Mouse (Mus musculus) embryo, embryonic 10 days (tissue): ENCODE measurements at regions not wholly inside any gene's neighbourhood (a gene's known extent, or its start where the extent isn't known, plus 50 kb on each side); places are given as distances from the start of the nearest gene placed in this dataset.
"Not testable (repeated sequence)": the region's sequence is repeated elsewhere in the genome, so short reads cannot be mapped to it uniquely, and the experiment has no call there.

Experiments
- DNase-seq: peaks from one replicate; pipeline ENCODE4 v3.0.0-alpha.2; 2015; ENCODE audit warnings: low spot score

DNA sequence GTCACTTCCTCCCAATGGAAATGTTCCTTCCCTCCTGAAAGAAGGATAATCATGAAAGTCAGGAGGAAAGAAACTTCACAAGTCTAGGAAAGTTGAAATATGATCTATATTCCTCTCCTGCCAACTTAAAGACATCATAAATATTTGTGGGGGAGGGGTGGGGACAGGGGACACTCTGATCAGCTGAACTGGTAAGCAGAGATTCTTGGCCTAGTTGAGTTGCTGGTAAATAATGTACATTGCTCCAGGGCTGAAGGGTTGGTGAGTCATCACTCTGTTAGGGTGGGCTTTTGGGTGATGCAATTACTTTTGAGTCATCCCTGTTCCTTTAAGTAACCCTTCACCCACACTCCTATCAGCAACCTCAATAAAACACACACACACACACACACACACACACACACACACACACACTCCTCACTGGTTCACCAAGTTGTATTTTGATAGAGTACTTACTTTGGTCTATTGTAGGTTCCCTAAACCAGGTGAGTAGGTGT, 56.0 kb downstream of the Ccdc71l start:
- DNase-seq = no peak

- DNase-seq = no peak
These were observed 56.6 kb downstream of the Ccdc71l start for GRCm38 (mm10) chr12:32435126-32435525.

DNA sequence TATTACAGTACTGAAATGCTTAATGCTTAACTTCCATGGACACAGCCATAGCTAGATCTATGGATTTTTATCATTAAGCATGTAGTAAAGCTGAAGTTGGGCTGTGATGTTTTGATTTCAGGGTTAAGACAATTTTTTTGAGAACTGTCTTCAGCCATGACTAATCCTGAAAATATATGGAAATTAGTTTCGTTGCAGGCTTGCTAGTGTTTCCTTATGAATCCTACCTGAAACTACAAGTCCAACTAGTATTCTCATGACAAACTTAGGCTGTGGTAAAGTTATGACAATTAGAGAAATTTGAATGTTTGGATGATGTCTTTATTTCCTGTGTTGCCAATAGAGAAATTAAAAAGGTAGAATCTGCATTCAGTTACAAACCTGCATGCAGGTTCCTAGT, 59.7 kb downstream of the Ccdc71l start:
- DNase-seq = no peak

GRCm38 (mm10) chr12:32444770-32445169, 66.3 kb downstream of the Ccdc71l start:
- no peak for DNase-seq

DNA sequence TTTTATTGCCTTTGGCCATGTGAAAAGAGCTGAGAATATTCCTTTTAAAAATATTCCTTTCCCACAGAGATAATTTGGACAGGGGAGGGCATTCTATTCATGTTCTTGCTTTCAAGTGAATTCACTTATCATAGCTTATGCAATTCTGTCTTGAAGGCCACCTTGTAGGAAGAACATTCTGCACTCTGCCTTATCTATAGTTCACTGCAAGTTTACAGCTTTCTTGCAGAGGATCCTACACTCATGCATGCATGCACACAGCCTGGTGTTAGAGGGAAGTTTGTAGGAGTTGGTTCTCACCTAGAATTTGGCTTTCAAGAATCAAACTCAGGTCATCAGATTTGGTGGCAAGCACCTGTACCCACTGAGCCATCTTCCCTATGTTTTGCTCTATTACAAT, 67.4 kb downstream of the Ccdc71l start:
- DNase-seq = no peak

GRCm38 (mm10) chr12:32449373-32449772, 70.9 kb downstream of the Ccdc71l start:
- no peak for DNase-seq

DNA sequence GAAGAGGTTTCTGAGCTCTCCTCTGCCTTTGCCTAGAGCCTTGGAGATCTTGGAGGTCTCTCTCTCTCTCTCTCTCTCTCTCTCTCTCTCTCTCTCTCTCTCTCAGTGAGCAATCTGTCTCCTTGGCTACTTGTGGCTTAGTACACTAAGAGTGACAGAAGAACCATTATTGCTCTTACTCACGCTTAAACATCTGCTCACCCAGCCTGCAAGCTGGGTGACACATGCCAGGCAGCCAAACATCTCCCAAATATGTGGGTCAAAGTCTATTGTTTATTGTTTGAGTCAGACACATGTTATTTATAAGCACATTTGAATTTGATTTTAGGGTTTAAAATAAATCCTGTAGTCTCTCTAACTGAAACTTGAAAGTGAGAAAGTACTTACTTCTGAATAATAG, 72.7 kb downstream of the Ccdc71l start:
- DNase-seq = no peak

DNA sequence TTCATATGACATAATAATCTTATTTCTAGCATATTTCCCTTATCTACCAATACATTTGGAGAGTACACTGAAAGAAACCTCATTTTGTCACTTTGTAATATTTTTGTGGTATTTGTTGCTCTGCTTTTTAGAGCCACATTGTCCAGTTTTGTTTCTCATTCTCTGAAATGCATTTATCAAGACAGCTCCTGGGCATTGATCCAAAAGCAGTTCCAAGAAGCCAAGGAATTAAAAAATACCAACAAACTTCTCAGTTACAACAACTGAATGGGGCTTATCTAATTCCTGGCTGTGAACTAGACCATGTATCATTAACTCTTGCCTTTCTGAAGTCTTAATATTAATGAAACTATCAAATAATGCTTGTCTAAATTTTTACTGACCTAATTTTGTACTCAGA, 76.3 kb downstream of the Ccdc71l start:
- no peak for DNase-seq

- DNase-seq = not testable (repeated sequence)
These were observed 76.7 kb downstream of the Ccdc71l start for GRCm38 (mm10) chr12:32455231-32455630.

GRCm38 (mm10) chr12:32455913-32456312, 77.4 kb downstream of the Ccdc71l start:
- DNase-seq = no peak

GRCm38 (mm10) chr12:32456796-32457195, 78.3 kb downstream of the Ccdc71l start:
- no peak for DNase-seq

GRCm38 (mm10) chr12:32458386-32458785, 79.9 kb downstream of the Ccdc71l start:
- no peak for DNase-seq

DNA sequence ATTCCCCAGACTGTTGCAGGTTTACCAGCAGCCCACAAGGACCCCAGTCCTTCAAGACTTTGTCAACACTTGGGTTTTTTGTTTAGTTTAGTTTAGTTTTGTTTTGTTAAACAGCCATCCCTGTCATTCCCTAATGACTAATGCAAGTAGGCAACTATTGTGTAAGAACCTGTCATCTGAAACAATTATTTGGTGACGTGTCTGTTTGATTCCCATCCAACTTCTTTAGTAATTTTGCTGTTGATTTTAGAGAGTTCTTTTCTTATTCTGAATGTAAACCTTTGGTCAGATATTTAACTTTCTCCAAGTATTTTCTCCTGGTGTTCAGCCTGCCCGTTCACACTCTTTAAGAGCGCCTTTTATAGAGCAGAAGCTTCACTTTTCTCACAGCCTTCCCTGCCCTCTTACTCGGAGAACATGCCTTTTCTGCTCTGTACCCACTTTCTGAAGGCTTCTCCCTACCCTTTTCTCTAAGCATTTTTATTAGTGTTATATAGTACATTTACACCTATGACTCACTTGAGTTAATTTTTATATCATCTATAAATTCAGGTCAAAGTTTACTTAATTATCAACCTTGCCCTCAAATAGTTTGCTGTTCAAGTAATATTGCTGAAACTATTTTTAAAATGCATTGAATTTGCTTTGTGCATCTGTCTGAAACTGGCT, 82.0 kb downstream of the Ccdc71l start:
- DNase-seq = no peak

- no peak for DNase-seq
These were observed 86.9 kb downstream of the Ccdc71l start for GRCm38 (mm10) chr12:32465371-32465770.

GRCm38 (mm10) chr12:32469863-32470262, 91.4 kb downstream of the Ccdc71l start:
- DNase-seq = no peak

DNA sequence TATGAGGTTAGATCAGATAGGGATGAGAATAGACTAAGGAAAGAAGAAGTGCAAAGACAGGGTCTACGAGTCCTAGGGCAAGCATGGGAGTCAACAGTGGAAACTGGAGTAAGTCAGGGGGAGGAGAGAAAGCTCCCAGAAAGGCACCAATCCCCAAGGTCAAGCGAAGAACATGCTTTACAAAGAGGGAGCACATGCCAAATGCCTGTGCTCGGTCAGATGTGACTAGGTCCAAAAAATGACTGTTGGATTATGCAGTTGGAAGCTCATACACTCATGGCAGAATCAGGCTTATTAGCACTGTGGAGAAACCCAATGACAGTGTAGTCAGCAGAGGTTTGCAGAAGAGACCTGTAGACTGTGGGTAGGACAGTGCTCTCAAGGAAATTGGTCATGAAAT, 100.9 kb downstream of the Ccdc71l start:
- no peak for DNase-seq

GRCm38 (mm10) chr12:32480268-32480667, 101.8 kb downstream of the Ccdc71l start:
- DNase-seq = no peak

GRCm38 (mm10) chr12:32481051-32481450, 102.5 kb downstream of the Ccdc71l start:
- no peak for DNase-seq

- DNase-seq = no peak
These were observed 103.8 kb downstream of the Ccdc71l start for GRCm38 (mm10) chr12:32482343-32482742.

- DNase-seq = no peak
These were observed 104.3 kb downstream of the Ccdc71l start for GRCm38 (mm10) chr12:32482777-32483176.

- no peak for DNase-seq
These were observed 107.7 kb downstream of the Ccdc71l start for GRCm38 (mm10) chr12:32486246-32486645.

DNA sequence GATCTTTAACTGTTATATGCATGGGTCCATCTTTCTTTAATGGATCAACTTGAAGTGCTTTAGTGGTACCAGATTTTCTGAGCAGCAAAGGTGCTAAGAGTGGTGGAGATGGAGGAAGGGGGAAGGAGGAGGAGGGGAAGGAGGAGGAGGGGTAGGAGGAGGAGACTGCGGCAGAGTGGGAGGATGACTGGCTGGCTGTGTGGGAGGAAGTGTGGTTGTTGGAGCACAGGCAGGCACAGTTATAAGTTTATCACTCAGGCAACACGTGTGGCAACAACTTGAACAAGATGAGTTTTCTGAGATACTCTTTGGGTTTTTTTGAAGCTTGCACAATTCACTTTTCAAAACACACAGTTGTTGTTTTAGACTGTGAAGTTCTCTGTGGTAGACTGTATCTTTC, 108.2 kb downstream of the Ccdc71l start:
- DNase-seq = no peak

DNA sequence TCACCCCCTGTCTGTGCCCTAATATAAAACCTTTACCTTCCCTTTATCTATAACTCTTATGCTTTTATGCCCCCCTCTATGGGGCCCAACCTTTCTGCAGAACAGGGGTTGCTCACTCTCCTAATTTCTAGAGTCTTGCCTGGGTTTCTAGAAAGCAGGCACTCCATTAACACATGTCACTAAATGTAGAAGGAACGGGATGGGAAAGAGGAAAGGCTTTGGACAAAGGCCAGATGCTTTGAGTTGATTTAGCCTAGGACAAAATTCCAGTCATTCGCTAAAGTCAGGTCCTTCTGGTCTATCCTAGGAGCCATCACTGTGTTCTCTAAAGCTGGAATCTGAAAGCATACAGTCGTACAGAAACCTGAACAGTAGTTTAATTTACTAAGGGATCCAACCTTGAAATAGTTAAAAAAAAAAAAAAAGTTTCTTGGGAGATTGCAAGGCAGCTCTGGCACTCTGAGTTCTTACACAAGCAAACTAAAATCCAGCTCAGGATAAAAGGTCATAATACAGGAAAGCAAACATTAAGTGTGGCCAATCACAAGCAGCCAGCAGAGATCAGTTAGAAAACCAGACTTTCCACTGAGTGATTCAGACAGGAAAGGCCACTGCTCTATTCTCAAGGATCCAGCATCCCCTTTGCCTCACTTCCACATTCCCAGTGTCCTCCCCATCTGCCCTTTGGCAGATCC, 109.5 kb downstream of the Ccdc71l start:
- DNase-seq = peak; percentile 4

DNA sequence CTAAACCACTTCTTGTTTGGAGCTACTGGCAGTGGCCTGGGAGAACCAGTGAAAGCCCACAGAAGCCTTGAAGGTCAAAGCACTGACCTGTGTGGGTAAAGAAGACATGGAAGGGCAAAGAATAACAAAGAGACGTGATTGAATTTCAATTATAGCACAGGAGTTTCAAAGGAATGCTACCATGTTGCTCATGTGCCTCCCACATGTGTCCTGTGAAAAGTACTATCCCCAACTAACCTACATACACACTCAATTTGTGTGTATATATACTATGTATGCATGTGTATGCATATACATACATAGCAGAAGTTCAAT, 110.0 kb downstream of the Ccdc71l start:
- DNase-seq = no peak
